Mouse (Mus musculus): ENCODE data around the gene Ewsr1.

DNA sequence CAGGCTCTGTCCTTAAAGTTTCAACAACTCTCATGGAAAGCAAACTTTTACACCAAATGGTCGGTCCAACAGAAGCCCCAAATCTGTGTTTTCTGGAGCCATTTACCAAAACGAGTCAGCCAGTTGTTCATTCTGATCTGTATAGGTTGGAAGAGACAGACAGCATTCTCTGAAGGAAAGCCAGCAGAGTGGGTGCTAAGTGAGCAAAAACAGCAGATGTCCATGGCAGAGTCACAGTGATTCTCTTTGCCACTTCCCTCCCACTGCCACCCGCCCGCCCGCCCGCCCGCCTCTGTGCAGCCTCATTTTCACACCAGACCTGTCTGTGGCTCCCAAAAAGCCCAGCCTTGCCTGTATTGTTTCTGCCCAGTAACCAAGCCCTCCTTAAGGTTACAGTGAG is 70.8 kb downstream of the Ewsr1 start:
- TF ChIP-seq CTCF (IDR thresholded peaks at IDR 0.05; ENCODE audit: borderline replicate concordance, extremely low read depth, insufficient read depth, insufficient read length) (no peak), POLR2A (IDR thresholded peaks at IDR 0.05; ENCODE audit: borderline replicate concordance, extremely low read depth, insufficient read depth, insufficient read length, poor library complexity, severe bottlenecking) (no peak)
